Mouse (Mus musculus) limb, embryonic 14.5 days (tissue): ENCODE measurements around the gene Rag1. TPM values are rescaled to one million over a fixed set of nuclear protein-coding genes. Genes with fewer than 3 reads are reported as not detected.

Experiments
- ATAC-seq: fragments of 200-750 bp; cut with Nextera tagmentation; 2 replicates; pipeline ENCODE4 v1.8.0; 2017; ENCODE audit warnings: low read depth, moderate number of reproducible peaks, moderate TSS enrichment; ENCODE audit not compliant: low FRiP score
- DNase-seq: peaks from one replicate; pipeline ENCODE4 v3.0.0-alpha.2; 2015; ENCODE audit warnings: low spot score
- H3K27ac ChIP-seq: fragments of 300-500 bp; sonication (generic); replicated peaks from 2 replicates; pipeline ENCODE4 v1.5.1; 2014; ENCODE audit warnings: low read depth, mild to moderate bottlenecking, low read length, moderate library complexity, mixed read lengths
- H3K27me3 ChIP-seq: fragments of 300-500 bp; sonication (generic); 2 replicates; pipeline ENCODE4 v1.6.1; 2014; ENCODE audit warnings: low read length, mixed read lengths; ENCODE audit not compliant: control insufficient read depth, insufficient read depth
- H3K36me3 ChIP-seq: fragments of 300-500 bp; sonication (generic); 2 replicates; pipeline ENCODE4 v1.6.1; 2014; ENCODE audit warnings: mild to moderate bottlenecking, low read length, moderate library complexity, mixed read lengths; ENCODE audit not compliant: control insufficient read depth, insufficient read depth
- H3K4me1 ChIP-seq: fragments of 300-500 bp; sonication (generic); 2 replicates; pipeline ENCODE4 v1.6.1; 2014; ENCODE audit warnings: antibody characterized with exemption, low read length, mixed read lengths; ENCODE audit not compliant: control insufficient read depth, insufficient read depth
- H3K4me2 ChIP-seq: fragments of 300-500 bp; sonication (generic); replicated peaks from 2 replicates; pipeline ENCODE4 v1.6.1; 2014; ENCODE audit warnings: low read depth, mild to moderate bottlenecking, low read length, moderate library complexity; ENCODE audit not compliant: severe bottlenecking
- H3K4me3 ChIP-seq: fragments of 300-500 bp; sonication (generic); replicated peaks from 2 replicates; pipeline ENCODE4 v1.5.1; 2014; ENCODE audit warnings: low read length
- H3K9ac ChIP-seq: fragments of 300-500 bp; sonication (generic); 2 replicates; pipeline ENCODE4 v1.6.1; 2014; ENCODE audit warnings: mild to moderate bottlenecking, low read depth, low read length, moderate library complexity; ENCODE audit not compliant: severe bottlenecking
- H3K9me3 ChIP-seq: fragments of 300-500 bp; sonication (generic); 2 replicates; pipeline ENCODE4 v1.6.1; 2016; ENCODE audit warnings: low read length; ENCODE audit not compliant: control insufficient read depth
- POLR2A ChIP-seq: fragments of 200-500 bp; IDR thresholded peaks from 2 replicates; pipeline ENCODE4 v1.8.0; 2012; ENCODE audit warnings: inconsistent platforms, mild to moderate bottlenecking, moderate library complexity, borderline replicate concordance; ENCODE audit not compliant: insufficient read depth, insufficient read length; ENCODE audit errors: extremely low read depth
- WGBS: fragments of 180-500 bp; shearing (Covaris S2); extraction: QIAGEN DNeasy Blood & Tissue Kit; methylation state at CpG from one replicate; pipeline ENCODE4 v1.1.7; 2014; 5-methylcytosine and 5-hydroxymethylcytosine counted together
- polyA plus RNA-seq, 2 experiments: library from polyadenylated mRNA; depleted of rRNA in 1 of 2; stranded (reverse) in 1 of 2; unstranded in 1 of 2; fragments of >200 nt; fragmentation: Nextera tagmentation in 1 of 2; extraction: Ambion mirVana in 1 of 2; gene quantifications; 2 replicates each; pipeline versions ENCODE4 v1.2.1 to v1.2.3; 2012 to 2014

The Rag1 gene
- polyA plus RNA-seq, 2 experiments, result 0.14 to 0.15 TPM

GRCm38 (mm10) chr2:101688011-101688410 lies 38.7 kb upstream of the Rag1 start:
- TF ChIP-seq POLR2A, result no peak
- Histone ChIP-seq H3K36me3 (peaks cover 60% of the 10 kb centered on the region), H3K4me2 (no peak overlapping the region), H3K27ac (no peak overlapping the region), H3K4me3 (no peak overlapping the region), H3K9ac (no peak overlapping the region), H3K27me3 (no peaks in the 10 kb centered on the region), H3K9me3 (no peaks in the 10 kb centered on the region), H3K4me1 (no peaks in the 10 kb centered on the region)
- 88% methylated on average over 5 of the region's 5 CpGs for WGBS
- no peak for ATAC-seq
- DNase-seq, result no peak

GRCm38 (mm10) chr2:101684421-101684820 lies 35.1 kb upstream of the Rag1 start:
- WGBS, result 93% methylated on average over 12 of the region's 12 CpGs
- ATAC-seq, result no peak
- DNase-seq, result no peak
- Histone ChIP-seq H3K9ac (no peak overlapping the region), H3K27me3 (no peaks in the 10 kb centered on the region), H3K9me3 (no peaks in the 10 kb centered on the region), H3K27ac (no peak overlapping the region), H3K36me3 (peaks cover 35% of the 10 kb centered on the region), H3K4me3 (no peak overlapping the region), H3K4me2 (no peak overlapping the region), H3K4me1 (peaks cover 2% of the 10 kb centered on the region)
- no peak for TF ChIP-seq POLR2A

- 7% methylated on average over 15 of the region's 15 CpGs for WGBS
- H3K9ac ChIP-seq, result peak overlapping the region; percentile 85
- no peak overlapping the region for H3K27ac ChIP-seq
- peak overlapping the region; percentile 83 for H3K4me2 ChIP-seq
- no peak for ATAC-seq
- TF ChIP-seq POLR2A, result no peak
- no peak for DNase-seq
- peaks cover 6% of the 10 kb centered on the region for H3K4me1 ChIP-seq
- peaks cover under 1% of the 10 kb centered on the region; the same call in 1 of the 2 replicates for H3K36me3 ChIP-seq
- peak overlapping the region; percentile 94 for H3K4me3 ChIP-seq
- H3K27me3 ChIP-seq, result no peaks in the 10 kb centered on the region
- no peaks in the 10 kb centered on the region for H3K9me3 ChIP-seq
These were observed 30.0 kb upstream of the Rag1 start for GRCm38 (mm10) chr2:101679164-101679784.

DNA sequence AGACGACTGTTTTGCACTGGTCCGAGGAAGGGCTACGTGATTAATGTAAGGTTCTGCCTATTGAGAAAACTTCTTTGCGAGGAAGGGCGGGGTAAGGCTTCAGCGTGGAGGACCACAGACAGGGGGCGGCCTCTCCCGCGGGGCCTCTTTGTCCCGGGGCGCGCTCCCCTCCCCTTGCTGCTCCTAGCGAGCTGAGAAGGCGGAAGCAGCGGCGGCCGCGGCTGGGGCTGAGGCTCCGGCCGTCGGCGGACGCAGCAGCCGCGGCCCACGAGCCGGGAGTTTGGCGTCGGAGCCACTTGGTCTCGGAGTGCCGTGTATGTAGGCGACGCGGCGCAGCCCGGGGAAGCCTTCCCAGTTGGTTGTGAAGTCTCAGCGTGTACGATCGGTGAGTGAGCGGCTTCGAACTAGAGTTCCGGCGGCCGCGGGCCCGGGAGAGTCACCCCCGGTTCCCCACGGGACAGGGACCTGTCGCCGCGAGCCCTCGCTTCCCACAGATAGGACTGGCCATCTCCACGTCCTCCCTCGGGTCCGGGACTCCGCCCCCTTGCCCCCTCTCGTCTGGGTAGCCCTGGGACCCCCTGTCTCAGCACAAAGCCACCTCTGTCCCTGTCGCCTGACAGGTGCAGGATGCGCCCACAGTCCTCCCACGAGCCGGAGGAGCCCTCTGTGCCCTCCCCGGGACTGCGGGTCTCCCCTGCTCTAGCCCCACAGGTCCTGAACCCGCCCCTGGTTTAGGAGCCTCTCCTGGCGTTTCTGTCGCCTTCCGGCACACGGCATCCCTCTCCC lies 29.1 kb upstream of the Rag1 start, which contains the start of gene Traf6:
Gene Traf6 (plus strand): TSS at position 194 of the 786 bp plus-strand sequence.
- Histone ChIP-seq H3K27me3 (no peaks in the 10 kb centered on the region), H3K4me2 (peak within 1 kb of the TSS; percentile 83), H3K9me3 (no peaks in the 10 kb centered on the region), H3K4me1 (peaks cover 6% of the 10 kb centered on the region), H3K27ac (0 out of 2 replicates have a peak within 1 kb of the TSS, but pooled peaks have one; percentile 14), H3K36me3 (no peaks in the 10 kb centered on the region), H3K9ac (peak within 1 kb of the TSS; percentile 85), H3K4me3 (peak within 1 kb of the TSS; percentile 94)
- DNase-seq (peak; percentile 87), ATAC-seq (peak; percentile 93)
- peak; percentile 86; the same call in 1 of the 2 replicates for TF ChIP-seq POLR2A
- 2% methylated on average over 47 of the region's 68 CpGs for WGBS

DNA sequence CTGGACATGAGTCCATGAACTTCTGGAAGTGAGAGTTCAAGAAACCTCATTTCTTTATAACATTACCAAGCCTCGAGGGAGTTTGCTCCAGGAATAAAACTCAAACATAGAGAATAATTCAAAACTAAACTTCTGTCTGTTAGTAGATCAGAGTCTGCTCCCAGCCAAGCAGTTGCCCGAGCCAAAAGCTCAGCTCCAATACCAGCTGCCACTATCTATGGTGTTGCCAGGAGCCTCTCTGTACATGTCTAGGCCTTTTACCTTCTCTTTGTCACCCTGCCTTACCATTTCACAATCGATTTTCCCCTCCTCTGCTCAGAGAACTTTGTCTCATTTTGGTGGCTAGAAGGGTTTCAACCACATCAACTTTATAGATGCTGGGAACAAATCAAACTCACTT lies 24.2 kb upstream of the Rag1 start:
- DNase-seq (no peak), ATAC-seq (no peak)
- no peaks in the 10 kb centered on the region for H3K27me3 ChIP-seq
- no peak overlapping the region for H3K27ac ChIP-seq
- no peaks in the 10 kb centered on the region for H3K4me1 ChIP-seq
- no peak overlapping the region for H3K4me2 ChIP-seq
- no peak for TF ChIP-seq POLR2A
- no peaks in the 10 kb centered on the region for H3K9me3 ChIP-seq
- 72% methylated on average over 3 of the region's 3 CpGs for WGBS
- no peak overlapping the region for H3K4me3 ChIP-seq
- no peak overlapping the region for H3K9ac ChIP-seq
- H3K36me3 ChIP-seq, result no peaks in the 10 kb centered on the region
